Mouse (Mus musculus): Measurements from ENCODE around the gene Rsrc2. TPM values are rescaled to one million over a fixed set of nuclear protein-coding genes. Genes with fewer than 3 reads are reported as not detected.
A peak's percentile ranks its signal among the peaks of the same experiment; 100 is the strongest.

Gene Rsrc2
- polyA plus RNA-seq, 1 experiment from 2014 or later, result 103 TPM

GRCm38 (mm10) chr5:123682372-123682771 is 66.8 kb downstream of the Rsrc2 start:
- ATAC-seq (ENCODE audit: insufficient read depth), result no peak
- Histone ChIP-seq H3K4me1 (ENCODE audit: insufficient read depth) (peaks cover 12% of the 10 kb centered on the region; the same call in 1 of the 2 replicates), H3K27me3 (ENCODE audit: insufficient read depth, low read length) (no peaks in the 10 kb centered on the region), H3K9me3 (ENCODE audit: low read depth, low read length) (no peaks in the 10 kb centered on the region), H3K4me2 (peak overlapping the region; percentile 95), H3K4me3 (ENCODE audit: low read depth, low read length) (peak overlapping the region; percentile 93; the same call in 1 of the 2 replicates), H3K27ac (ENCODE audit: low read depth) (no peak overlapping the region), H3K9ac (peak overlapping the region; percentile 94), H3K36me3 (ENCODE audit: insufficient read depth) (no peaks in the 10 kb centered on the region)
- 32% methylated on average over 4 of the region's 4 CpGs for WGBS
- no peak for TF ChIP-seq CTCF (IDR thresholded peaks at IDR 0.05; ENCODE audit: low read depth)
- DNase-seq, result no peak

DNA sequence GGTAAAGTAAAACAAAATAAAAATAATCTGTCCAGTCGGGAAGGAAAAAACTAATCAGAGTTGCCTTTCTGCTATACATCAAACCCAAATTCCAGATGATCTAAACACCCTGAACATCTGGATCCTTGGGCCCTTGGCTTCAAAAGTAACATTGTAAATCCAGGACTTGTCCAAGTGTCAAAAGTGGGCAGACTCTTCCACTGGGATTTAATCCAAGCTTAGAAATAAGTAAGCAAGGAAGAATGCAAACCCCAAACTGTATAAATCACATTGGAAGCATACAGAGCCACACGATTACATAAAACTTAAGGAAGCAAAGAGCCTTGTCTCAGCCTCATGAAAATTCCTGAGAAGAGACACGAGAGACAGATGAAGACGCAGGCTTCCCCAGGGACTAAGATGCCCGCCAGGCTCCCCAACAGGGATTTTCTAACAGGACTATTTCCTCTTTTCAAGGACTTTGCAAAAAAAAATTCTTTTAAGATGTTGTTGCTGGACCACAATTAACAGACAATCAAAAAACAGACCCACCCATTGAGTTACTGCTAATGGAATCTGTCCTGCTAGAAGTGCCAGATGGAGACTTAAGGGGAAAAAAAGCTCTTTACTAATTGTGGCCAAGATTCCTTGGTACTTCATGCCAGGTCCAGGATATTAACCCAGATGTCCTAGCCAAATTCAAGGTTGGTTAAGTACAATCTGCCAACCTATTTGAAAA is 69.5 kb downstream of the Rsrc2 start:
- peaks cover 18% of the 10 kb centered on the region; the same call in 1 of the 2 replicates for H3K4me1 ChIP-seq (ENCODE audit: insufficient read depth)
- no peak for TF ChIP-seq CTCF (IDR thresholded peaks at IDR 0.05; ENCODE audit: low read depth)

GRCm38 (mm10) chr5:123679106-123679505 is 70.1 kb downstream of the Rsrc2 start:
- TF ChIP-seq CTCF (IDR thresholded peaks at IDR 0.05; ENCODE audit: low read depth), result peak; percentile 12; the same call in 1 of the 2 replicates

More for the DNA sequence above, 69.5 kb downstream of the Rsrc2 start:
- DNase-seq, result peak; percentile 85
- H3K9me3 ChIP-seq (ENCODE audit: low read depth, low read length), result no peaks in the 10 kb centered on the region
- H3K4me3 ChIP-seq (ENCODE audit: low read depth, low read length), result no peak overlapping the region
- H3K27me3 ChIP-seq (ENCODE audit: insufficient read depth, low read length), result no peaks in the 10 kb centered on the region
- no peak for ATAC-seq (ENCODE audit: insufficient read depth)
- peak overlapping the region; percentile 70 for H3K27ac ChIP-seq (ENCODE audit: low read depth)
- 28% methylated on average over 5 of the region's 5 CpGs for WGBS
- H3K36me3 ChIP-seq (ENCODE audit: insufficient read depth), result no peaks in the 10 kb centered on the region
- no peak overlapping the region for H3K9ac ChIP-seq
- H3K4me2 ChIP-seq, result no peak overlapping the region

More at GRCm38 (mm10) chr5:123679106-123679505, 70.1 kb downstream of the Rsrc2 start:
- Histone ChIP-seq H3K27ac (ENCODE audit: low read depth) (no peak overlapping the region; the same call in 1 of the 2 replicates), H3K4me1 (ENCODE audit: insufficient read depth) (peaks cover 20% of the 10 kb centered on the region; the same call in 1 of the 2 replicates), H3K4me3 (ENCODE audit: low read depth, low read length) (no peak overlapping the region), H3K9ac (no peak overlapping the region), H3K9me3 (ENCODE audit: low read depth, low read length) (no peaks in the 10 kb centered on the region), H3K36me3 (ENCODE audit: insufficient read depth) (no peaks in the 10 kb centered on the region), H3K4me2 (no peak overlapping the region), H3K27me3 (ENCODE audit: insufficient read depth, low read length) (no peaks in the 10 kb centered on the region)
- 62% methylated on average over 3 of the region's 3 CpGs for WGBS
- DNase-seq (no peak), ATAC-seq (ENCODE audit: insufficient read depth) (no peak)

Other genes with a start within 250 kb of the Rsrc2 start
- 0.16 and 0.39 TPM in 2 replicates for gene B3gnt4, start 239.0 kb downstream of the Rsrc2 start, polyA plus RNA-seq (2014; fragmentation: Nextera tagmentation; extraction: Ambion mirVana)
- gene Diablo, start 225.2 kb downstream of the Rsrc2 start, polyA plus RNA-seq (2014; fragmentation: Nextera tagmentation; extraction: Ambion mirVana), result 108 and 110 TPM in 2 replicates
- gene Gm49027, start 223.9 kb downstream of the Rsrc2 start, polyA plus RNA-seq (2014; fragmentation: Nextera tagmentation; extraction: Ambion mirVana), result 0.53 and 0.62 TPM in 2 replicates
- gene Vps33a, start 176.4 kb downstream of the Rsrc2 start, polyA plus RNA-seq (2014; fragmentation: Nextera tagmentation; extraction: Ambion mirVana), result 27.8 and 28.2 TPM in 2 replicates
- 33.8 and 33.9 TPM in 2 replicates for gene Clip1, start 64.8 kb downstream of the Rsrc2 start, polyA plus RNA-seq (2014; fragmentation: Nextera tagmentation; extraction: Ambion mirVana)
- 92.0 and 95.1 TPM in 2 replicates for gene Zcchc8, start 28.3 kb downstream of the Rsrc2 start, polyA plus RNA-seq (2014; fragmentation: Nextera tagmentation; extraction: Ambion mirVana)
- 44.2 and 44.4 TPM in 2 replicates for gene Kntc1, start 302 bp upstream of the Rsrc2 start, polyA plus RNA-seq (2014; fragmentation: Nextera tagmentation; extraction: Ambion mirVana)
- gene Hcar2, start 116.1 kb upstream of the Rsrc2 start, polyA plus RNA-seq (2014; fragmentation: Nextera tagmentation; extraction: Ambion mirVana), result not detected in 2 replicates
- gene Hcar1, start 130.6 kb upstream of the Rsrc2 start, polyA plus RNA-seq (2014; fragmentation: Nextera tagmentation; extraction: Ambion mirVana), result 0.66 and 0.81 TPM in 2 replicates
- 130 and 137 TPM in 2 replicates for gene Denr, start 157.8 kb upstream of the Rsrc2 start, polyA plus RNA-seq (2014; fragmentation: Nextera tagmentation; extraction: Ambion mirVana)
- 0.95 and 1.4 TPM in 2 replicates for gene Gm43518, start 178.0 kb upstream of the Rsrc2 start, polyA plus RNA-seq (2014; fragmentation: Nextera tagmentation; extraction: Ambion mirVana)
- gene Ccdc62, start 181.3 kb upstream of the Rsrc2 start, polyA plus RNA-seq (2014; fragmentation: Nextera tagmentation; extraction: Ambion mirVana), result 8.3 and 9.3 TPM in 2 replicates
- gene Hip1r, start 224.2 kb upstream of the Rsrc2 start, polyA plus RNA-seq (2014; fragmentation: Nextera tagmentation; extraction: Ambion mirVana), result 9.1 and 9.3 TPM in 2 replicates